Mouse (Mus musculus) megakaryocyte-erythroid progenitor cell, adult 5-6 weeks (primary cell): ENCODE data around the gene P2ry13. TPM values are rescaled to one million over a fixed set of nuclear protein-coding genes. Genes with fewer than 3 reads are reported as not detected.

ENCODE experiments used
- ATAC-seq: replicated peaks from 2 replicates; pipeline ENCODE4 v1.8.0; 2016; ENCODE audit warnings: mild to moderate bottlenecking, inconsistent platforms; ENCODE audit not compliant: severe bottlenecking, poor library complexity, low FRiP score, low TSS enrichment
- total RNA-seq, 2 experiments: library from RNA; stranded (forward) in 1 of 2; stranded (reverse) in 1 of 2; fragments of 200-1000, 215-1000 nt in 1 of 2; fragments of >200 nt in 1 of 2; fragmentation: Nextera tagmentation in 1 of 2; gene quantifications; 2 replicates each; pipeline ENCODE4 v1.2.3; 2014 to 2017

The P2ry13 gene
- total RNA-seq, 2 experiments from 2014 or later, result not detected

- no peak for ATAC-seq
Observed at GRCm38 (mm10) chr3:59203802-59204520, 6.7 kb downstream of the P2ry13 start.

GRCm38 (mm10) chr3:59197329-59197948 lies 13.2 kb downstream of the P2ry13 start:
- ATAC-seq, result no peak

GRCm38 (mm10) chr3:59194938-59195337 lies 15.7 kb downstream of the P2ry13 start, which contains the start of gene Gpr87:
Gpr87 (minus strand) TSS chr3:59195104.
- no peak for ATAC-seq

- ATAC-seq, result no peak
Observed at GRCm38 (mm10) chr3:59194099-59194498, 16.6 kb downstream of the P2ry13 start.

GRCm38 (mm10) chr3:59191674-59192073 lies 19.0 kb downstream of the P2ry13 start:
- ATAC-seq, result no peak

DNA sequence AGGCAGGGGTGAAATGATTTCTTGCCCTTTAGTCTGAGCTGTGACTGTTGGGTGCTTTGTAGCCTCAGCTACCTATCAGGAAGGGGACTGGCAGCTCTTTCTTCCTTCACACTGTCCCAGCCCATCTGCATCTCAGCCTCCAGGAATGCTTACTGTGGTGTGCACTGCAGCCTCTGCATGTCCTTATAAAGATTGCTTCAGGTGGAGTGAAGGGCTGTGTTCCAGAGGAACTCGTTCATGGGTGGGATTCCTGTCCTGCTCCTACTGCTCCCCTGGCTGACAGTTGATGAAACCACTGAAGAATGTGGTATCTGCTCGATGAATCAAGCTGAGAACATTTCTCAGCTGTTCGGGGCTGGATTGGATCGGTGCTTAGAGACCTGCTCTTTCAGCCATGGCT lies 23.3 kb downstream of the P2ry13 start:
- no peak for ATAC-seq

DNA sequence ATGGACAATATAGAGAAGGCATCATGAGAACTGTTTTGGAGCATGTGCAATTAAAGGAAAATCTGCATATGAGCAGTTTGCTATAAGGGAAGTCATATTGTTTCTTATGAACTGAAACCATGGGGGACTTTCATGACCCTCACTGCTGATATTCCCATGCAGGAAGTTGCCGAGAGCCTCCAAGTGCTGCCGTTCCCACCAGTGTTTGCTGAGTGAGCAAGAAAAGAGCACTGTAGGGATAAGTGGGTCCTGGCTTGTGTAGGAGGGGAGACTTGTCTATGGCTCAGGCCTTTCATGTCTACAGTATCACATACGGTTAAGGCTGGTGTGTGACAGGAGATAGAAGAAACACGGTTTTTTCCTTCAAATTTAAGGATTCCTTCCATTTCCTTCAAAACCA lies 25.0 kb downstream of the P2ry13 start:
- ATAC-seq, result no peak

- ATAC-seq, result no peak
Observed at GRCm38 (mm10) chr3:59182129-59182528, 28.6 kb downstream of the P2ry13 start.

- no peak for ATAC-seq
Observed at GRCm38 (mm10) chr3:59181134-59181533, 29.5 kb downstream of the P2ry13 start.

DNA sequence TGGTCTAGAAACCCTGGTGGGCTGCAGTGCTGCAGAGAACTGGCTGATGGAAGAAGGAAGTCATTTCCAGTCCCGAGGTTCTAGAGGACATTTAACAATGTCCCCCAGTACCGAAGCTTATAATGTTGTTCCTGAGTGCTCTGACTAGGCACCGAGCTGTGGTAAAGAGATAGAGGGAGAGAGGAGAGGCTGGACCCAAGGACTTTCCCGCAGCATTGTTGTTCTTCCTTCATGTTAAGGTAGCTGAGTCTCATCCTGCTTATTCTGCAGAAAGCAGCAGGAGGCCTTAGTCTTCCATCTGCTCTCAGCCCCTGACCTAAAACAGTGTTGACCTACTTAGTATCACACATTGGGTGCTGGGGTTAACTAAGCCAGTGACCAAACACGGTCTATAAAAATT lies 33.8 kb downstream of the P2ry13 start:
- ATAC-seq, result no peak

DNA sequence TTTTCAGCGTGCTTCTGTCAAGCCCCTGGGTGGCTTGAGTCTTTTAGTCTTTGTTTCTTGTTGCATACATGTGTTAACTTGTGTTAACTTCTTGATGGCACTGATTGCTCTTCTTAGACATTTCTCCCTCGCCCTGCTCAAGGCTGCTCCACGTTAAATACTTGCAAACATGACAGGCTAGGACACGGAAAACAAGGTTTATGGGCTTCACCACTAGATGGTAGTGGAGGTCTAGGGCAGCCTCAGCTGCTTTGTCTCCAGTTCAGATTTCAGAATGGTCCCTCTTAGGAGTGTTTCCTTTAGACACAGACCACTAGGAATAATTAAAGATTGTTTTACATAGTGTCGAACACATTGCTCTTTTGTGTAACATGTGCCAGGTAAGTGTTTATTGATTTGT lies 35.4 kb downstream of the P2ry13 start:
- no peak; the same call in 1 of the 2 replicates for ATAC-seq

DNA sequence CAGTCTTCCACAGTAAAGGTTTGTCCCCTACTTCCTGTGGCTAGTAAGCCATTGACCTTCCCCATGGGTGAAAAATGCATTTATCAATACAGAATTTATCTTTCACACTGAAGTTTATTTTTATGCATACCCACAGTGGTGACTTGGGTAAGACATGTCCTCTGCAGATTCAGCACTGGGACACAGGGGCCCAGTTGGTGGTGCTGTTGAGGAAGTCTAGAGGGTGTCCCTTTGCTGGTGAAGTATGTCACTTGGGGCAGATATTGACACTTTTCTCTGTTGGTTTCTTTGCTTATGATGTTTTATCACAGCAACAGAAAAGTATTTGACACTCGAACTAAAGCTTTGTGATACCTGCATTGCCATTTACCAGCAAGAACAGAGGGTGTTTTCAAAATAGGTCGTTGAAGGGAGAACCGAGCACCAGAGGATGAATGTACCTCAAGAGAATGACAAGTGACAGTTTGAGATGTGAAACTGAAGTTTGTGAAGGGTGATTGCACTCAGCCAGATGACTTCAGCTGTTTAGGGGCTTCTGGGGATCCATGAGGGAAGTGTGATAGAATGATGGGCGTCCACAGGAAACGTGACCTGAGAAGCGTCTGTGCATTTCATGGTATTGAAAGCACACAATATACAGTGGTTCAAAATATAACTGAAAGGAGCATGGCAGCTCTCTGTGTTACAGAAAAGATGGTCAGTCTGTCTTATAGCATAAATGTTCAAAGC lies 36.1 kb downstream of the P2ry13 start:
- no peak for ATAC-seq

DNA sequence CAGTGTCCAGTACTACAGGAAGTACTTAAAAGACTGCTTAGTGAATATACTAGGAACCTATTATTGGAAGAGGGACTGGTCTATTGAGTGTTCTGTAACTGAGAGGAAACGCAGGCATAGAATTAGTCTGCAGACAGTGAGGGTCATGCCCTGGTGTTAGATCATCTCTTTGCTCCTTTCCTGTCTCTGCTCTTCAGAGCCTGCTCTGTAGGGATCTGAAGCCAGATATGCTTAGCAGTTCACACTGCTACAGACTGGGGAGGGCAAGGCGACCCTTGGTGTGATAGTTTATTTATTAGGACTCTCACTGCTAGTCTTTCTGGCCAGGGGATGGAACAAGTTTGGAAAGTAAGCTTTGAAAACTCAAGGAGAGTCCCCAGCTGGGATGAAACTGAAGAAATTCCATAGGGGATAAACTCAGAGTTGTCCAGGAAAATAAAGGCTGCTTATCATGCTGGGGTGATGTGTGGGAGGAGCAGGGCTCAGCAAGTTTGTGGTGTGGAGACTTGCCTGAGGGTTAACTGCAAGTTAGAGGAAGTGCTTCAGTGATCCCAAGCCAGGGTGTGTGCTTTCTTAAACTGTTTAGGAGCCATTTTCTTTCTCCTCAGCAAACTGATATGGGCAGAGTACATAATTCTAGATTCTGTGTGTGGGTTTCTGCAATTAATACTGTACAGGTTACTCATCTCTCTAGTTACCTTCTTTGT lies 40.6 kb downstream of the P2ry13 start:
- no peak for ATAC-seq

GRCm38 (mm10) chr3:59169215-59169614 lies 41.5 kb downstream of the P2ry13 start:
- ATAC-seq, result no peak

GRCm38 (mm10) chr3:59168476-59168875 lies 42.2 kb downstream of the P2ry13 start:
- no peak for ATAC-seq

DNA sequence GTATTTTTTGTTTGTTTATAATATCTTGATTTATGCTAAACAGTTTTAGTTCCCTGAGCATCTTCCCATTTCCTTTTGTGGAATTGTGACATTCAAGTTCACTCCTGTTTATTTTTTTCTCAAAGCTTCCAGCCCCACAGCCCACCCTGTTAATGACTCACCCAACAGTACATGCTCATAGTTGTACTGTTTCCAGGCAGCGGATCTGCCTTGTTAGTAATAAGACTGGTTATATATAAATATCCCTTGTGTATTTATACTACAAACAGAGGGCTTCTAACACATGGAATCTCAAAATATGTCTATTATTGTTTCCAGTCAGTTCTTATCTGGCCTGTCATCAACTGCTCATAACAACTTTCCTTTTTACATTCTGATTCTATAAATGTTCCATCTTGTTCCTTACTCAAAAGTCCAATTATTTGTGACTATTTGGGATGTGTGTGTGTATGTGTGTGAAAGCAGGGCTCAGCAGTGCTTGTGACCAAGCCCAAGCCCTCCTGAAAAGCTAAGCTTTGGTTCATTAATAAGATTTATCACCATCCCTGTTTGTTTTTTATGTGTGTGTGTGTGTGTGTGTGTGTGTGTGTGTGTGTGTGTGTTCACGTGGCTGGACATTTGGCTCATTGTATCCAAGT lies 43.1 kb downstream of the P2ry13 start:
- ATAC-seq, result no peak

- ATAC-seq, result no peak
Observed at GRCm38 (mm10) chr3:59160465-59160864, 50.2 kb downstream of the P2ry13 start.
